Mouse (Mus musculus): ENCODE data around the gene Gdap1l1.

- TF ChIP-seq CTCF (IDR thresholded peaks at IDR 0.05; ENCODE audit: insufficient read depth, low read depth, low read length) = no peak
- TF ChIP-seq POLR2A (IDR thresholded peaks at IDR 0.05; ENCODE audit: insufficient read depth, low read depth, low read length) = no peak
Observed at GRCm38 (mm10) chr2:163489725-163490291, 51.5 kb downstream of the Gdap1l1 start.
